Mouse (Mus musculus) liver, embryonic 14.5 days (tissue): ENCODE measurements around the gene Arsg. TPM values are rescaled to one million over a fixed set of nuclear protein-coding genes. Genes with fewer than 3 reads are reported as not detected.

Experiments
- ATAC-seq: fragments of 200-750 bp; cut with Nextera tagmentation; 2 replicates; pipeline ENCODE4 v1.8.0; 2017; ENCODE audit warnings: moderate number of reproducible peaks, mild to moderate bottlenecking, moderate library complexity; ENCODE audit not compliant: insufficient read depth
- DNase-seq, 3 experiments: peaks; one replicate each; pipeline ENCODE4 v3.0.0-alpha.2; 2012 to 2013; ENCODE audit warnings: low read depth in 3 of 3, low spot score in 3 of 3
- H3K27ac ChIP-seq: fragments of 300-500 bp; sonication (generic); 2 replicates; pipeline ENCODE4 v1.5.1; 2014; ENCODE audit warnings: moderate library complexity, mild to moderate bottlenecking, control low read depth, inconsistent platforms
- H3K27me3 ChIP-seq: fragments of 300-500 bp; sonication (generic); 2 replicates; pipeline ENCODE4 v1.6.1; 2014; ENCODE audit warnings: mild to moderate bottlenecking, low read length, moderate library complexity; ENCODE audit not compliant: control insufficient read depth, insufficient read depth
- H3K36me3 ChIP-seq: fragments of 300-500 bp; sonication (generic); replicated peaks from 2 replicates; pipeline ENCODE4 v1.6.1; 2014; ENCODE audit warnings: low read depth; ENCODE audit not compliant: control insufficient read depth, insufficient read depth
- H3K4me1 ChIP-seq, 2 experiments: fragments of 200-500 bp in 1 of 2; fragments of 300-500 bp in 1 of 2; sonication (generic) in 1 of 2; replicated peaks; 2 replicates each; pipeline ENCODE4 v1.6.1; 2012 to 2014; ENCODE audit warnings: antibody characterized with exemption in 1 of 2, inconsistent platforms in 1 of 2, low read length in 1 of 2; ENCODE audit not compliant: control insufficient read depth in 2 of 2, insufficient read depth in 2 of 2
- H3K4me2 ChIP-seq: fragments of 300-500 bp; sonication (generic); 2 replicates; pipeline ENCODE4 v1.6.1; 2014; ENCODE audit warnings: low read depth, mild to moderate bottlenecking, control low read depth, moderate library complexity
- H3K4me3 ChIP-seq, 2 experiments: fragments of 200-500 bp in 1 of 2; fragments of 300-500 bp in 1 of 2; sonication (generic) in 1 of 2; 2 replicates each; pipeline ENCODE4 v1.5.1; 2012 to 2014; ENCODE audit warnings: low read depth in 2 of 2, low read length in 2 of 2, mild to moderate bottlenecking in 2 of 2, control low read depth in 1 of 2, inconsistent platforms in 1 of 2, moderate library complexity in 1 of 2; ENCODE audit not compliant: insufficient read depth in 1 of 2
- H3K9ac ChIP-seq: fragments of 300-500 bp; sonication (generic); replicated peaks from 2 replicates; pipeline ENCODE4 v1.6.1; 2014; ENCODE audit warnings: mild to moderate bottlenecking, control low read depth, moderate library complexity
- H3K9me3 ChIP-seq: fragments of 300-500 bp; sonication (generic); 2 replicates; pipeline ENCODE4 v1.6.1; 2016; ENCODE audit warnings: low read length, mixed read lengths; ENCODE audit not compliant: control insufficient read depth
- CTCF ChIP-seq: IDR thresholded peaks from 2 replicates; pipeline ENCODE4 v1.5.1; 2016; ENCODE audit warnings: antibody characterized with exemption, low read depth, control low read depth
- EP300 ChIP-seq: IDR thresholded peaks from 2 replicates; pipeline ENCODE4 v1.6.1; 2016; ENCODE audit warnings: antibody characterized with exemption, low read depth
- WGBS: fragments of 180-500 bp; shearing (Covaris S2); extraction: QIAGEN DNeasy Blood & Tissue Kit; methylation state at CpG from one replicate; pipeline ENCODE4 v1.1.7; 2014; ENCODE audit not compliant: insufficient replicate concordance; 5-methylcytosine and 5-hydroxymethylcytosine counted together
- polyA plus RNA-seq, 2 experiments: library from polyadenylated mRNA; depleted of rRNA in 1 of 2; stranded (reverse) in 1 of 2; unstranded in 1 of 2; fragments of >200 nt; fragmentation: Nextera tagmentation in 1 of 2; extraction: Ambion mirVana in 1 of 2; gene quantifications; 2 replicates each; pipeline versions ENCODE4 v1.2.1 to v1.2.3; 2012 to 2014

Gene Arsg
- polyA plus RNA-seq, 2 experiments, result 2.3 to 3.8 TPM

GRCm38 (mm10) chr11:109434233-109434798, 38.9 kb upstream of the Arsg start:
- ATAC-seq (no peak), DNase-seq (no peak)
- Histone ChIP-seq H3K9me3 (no peaks in the 10 kb centered on the region), H3K4me2 (no peak overlapping the region), H3K27me3 (no peaks in the 10 kb centered on the region), H3K9ac (no peak overlapping the region), H3K27ac (no peak overlapping the region), H3K36me3 (peaks cover 13% of the 10 kb centered on the region), H3K4me1 (no peaks in the 10 kb centered on the region; a peak in 1 of 4 replicates), H3K4me3 (no peak overlapping the region)
- TF ChIP-seq EP300 (no peak), CTCF (no peak)
- WGBS, result 69% methylated on average over 16 of the region's 16 CpGs

GRCm38 (mm10) chr11:109436889-109437288, 36.3 kb upstream of the Arsg start:
- no peak overlapping the region for H3K4me3 ChIP-seq
- no peak for DNase-seq
- no peak overlapping the region for H3K9ac ChIP-seq
- peaks cover 5% of the 10 kb centered on the region; the same call in 1 of the 2 replicates for H3K36me3 ChIP-seq
- 46% methylated on average over 8 of the region's 8 CpGs for WGBS
- TF ChIP-seq EP300, result no peak
- no peak for TF ChIP-seq CTCF
- H3K27ac ChIP-seq, result no peak overlapping the region
- no peak for ATAC-seq
- no peaks in the 10 kb centered on the region for H3K27me3 ChIP-seq
- H3K4me1 ChIP-seq, result peaks cover 8 to 9% of the 10 kb centered on the region in 2 experiments
- H3K9me3 ChIP-seq, result no peaks in the 10 kb centered on the region
- no peak overlapping the region for H3K4me2 ChIP-seq

- no peak overlapping the region for H3K9ac ChIP-seq
- no peak overlapping the region for H3K27ac ChIP-seq
- peaks cover 2% of the 10 kb centered on the region; the same call in 1 of the 2 replicates for H3K36me3 ChIP-seq
- TF ChIP-seq EP300, result no peak
- TF ChIP-seq CTCF, result no peak
- H3K4me3 ChIP-seq, result no peak overlapping the region; a peak in 1 of 4 replicates
- no peaks in the 10 kb centered on the region for H3K27me3 ChIP-seq
- no peak for DNase-seq
- no peak for ATAC-seq
- peak overlapping the region; percentile 76 for H3K4me2 ChIP-seq
- WGBS, result 44% methylated on average over 5 of the region's 5 CpGs
- no peaks in the 10 kb centered on the region for H3K9me3 ChIP-seq
- peaks cover 13 to 16% of the 10 kb centered on the region in 2 experiments for H3K4me1 ChIP-seq
These were observed 34.0 kb upstream of the Arsg start for GRCm38 (mm10) chr11:109439209-109439608.

- H3K4me2 ChIP-seq, result peak overlapping the region; percentile 76
- no peaks in the 10 kb centered on the region; the same call in 1 of the 2 replicates for H3K36me3 ChIP-seq
- no peak overlapping the region for H3K27ac ChIP-seq
- 2% methylated on average over 32 of the region's 32 CpGs for WGBS
- DNase-seq, result peak in 1 of 3 experiments; percentile 31
- H3K4me3 ChIP-seq, result peak overlapping the region; percentile 54 to 67
- TF ChIP-seq CTCF (peak; percentile 42; the same call in 1 of the 2 replicates), EP300 (no peak)
- H3K4me1 ChIP-seq, result peaks cover 13 to 16% of the 10 kb centered on the region in 2 experiments
- peak; percentile 73 for ATAC-seq
- H3K9ac ChIP-seq, result peak overlapping the region; percentile 62
- H3K27me3 ChIP-seq, result no peaks in the 10 kb centered on the region
- no peaks in the 10 kb centered on the region for H3K9me3 ChIP-seq
These were observed 33.3 kb upstream of the Arsg start for GRCm38 (mm10) chr11:109439829-109440340.

GRCm38 (mm10) chr11:109440641-109441040, 32.5 kb upstream of the Arsg start:
- peak overlapping the region; percentile 54 to 67; a peak in 3 of 4 replicates for H3K4me3 ChIP-seq
- no peak for DNase-seq
- ATAC-seq, result no peak
- H3K9me3 ChIP-seq, result no peaks in the 10 kb centered on the region
- H3K27ac ChIP-seq, result no peak overlapping the region
- H3K4me2 ChIP-seq, result peak overlapping the region; percentile 76
- peaks cover 13 to 16% of the 10 kb centered on the region in 2 experiments for H3K4me1 ChIP-seq
- no peak for TF ChIP-seq EP300
- TF ChIP-seq CTCF, result no peak
- no peaks in the 10 kb centered on the region for H3K36me3 ChIP-seq
- H3K9ac ChIP-seq, result peak overlapping the region; percentile 62
- 41% methylated on average over 4 of the region's 4 CpGs for WGBS
- H3K27me3 ChIP-seq, result no peaks in the 10 kb centered on the region
